ENCODE assay signal across 18 mouse cellular contexts in the genomic region with DNA sequence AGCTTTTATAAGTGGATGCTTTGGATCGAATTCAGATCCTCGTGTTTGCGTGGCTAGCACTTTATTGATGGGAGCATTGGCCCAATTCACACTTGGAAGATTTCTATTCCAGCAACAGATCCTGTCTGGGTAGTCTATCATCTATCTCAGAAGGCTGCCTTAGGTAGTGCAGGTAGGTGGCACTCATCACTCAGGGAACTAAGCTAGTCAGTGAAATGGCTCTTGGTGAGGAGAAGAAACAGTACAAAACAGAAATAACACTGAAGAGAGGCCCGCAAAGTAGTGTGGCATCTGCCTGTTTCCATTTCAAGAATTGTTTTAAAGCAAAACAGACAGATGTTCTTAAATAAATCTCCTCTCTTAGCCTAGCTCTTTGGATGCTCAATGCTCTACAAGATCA. TPM values are rescaled to one million over a fixed set of nuclear protein-coding genes. Genes with fewer than 3 reads are reported as not detected.
DNase-seq lines count a peak whose midpoint lies in the region; TF ChIP-seq lines count a peak whose summit lies in the region.
"Had no signal": no experiment of that assay in that cellular context is flagged by ENCODE, and none has a peak within 500 bp of the region (broad histone marks: within the 10 kb centered on the region; RNA-seq: fewer than 3 reads in every experiment).

No protein-coding gene starts in this region.

- H3K4me3 ChIP-seq in kidney, adult 2 months (ENCODE audit: insufficient read depth, low read depth, low read length), result no peak overlapping the region
- H3K4me3 ChIP-seq: hindbrain, embryonic 15.5 days; liver, embryonic 12.5 days; lung, embryonic 15.5 days; neural tube, embryonic 12.5 days had no signal

- H3K4me1 ChIP-seq in kidney, adult 2 months (ENCODE audit: control insufficient read depth, insufficient read depth, low read length), result no peaks in the 10 kb centered on the region
- H3K4me1 ChIP-seq: hindbrain, embryonic 15.5 days; liver, embryonic 12.5 days; lung, embryonic 15.5 days; neural tube, embryonic 12.5 days had no signal

- WGBS in kidney, adult 2 months, result 91% methylated on average over 4 of the region's 4 CpGs

- TF ChIP-seq CTCF in kidney, adult 2 months (conservative IDR thresholded peaks at IDR 0.05; ENCODE audit: insufficient read depth, insufficient read length, low read depth, low read length), result no peak

- H3K27ac ChIP-seq in kidney, adult 2 months (ENCODE audit: insufficient read depth, low read depth, low read length), result no peak overlapping the region
- H3K27ac ChIP-seq: hindbrain, embryonic 15.5 days; liver, embryonic 12.5 days; lung, embryonic 15.5 days; neural tube, embryonic 12.5 days had no signal

- peak; percentile 8 for DNase-seq in kidney, adult 2 months
- DNase-seq in kidney, postnatal 25 days, result no peak
- DNase-seq in CD4-positive, CD25-positive, alpha-beta regulatory T cell, adult 2 months (ENCODE audit: low read depth, low spot score), result peak; percentile 79
- peak; percentile 66 for DNase-seq in T-cell, adult 2 months (ENCODE audit: low spot score)
- DNase-seq in thymus, postnatal 14 days, result peak; percentile 53
- no peak for DNase-seq in adrenal gland, postnatal 25 days
- no peak for DNase-seq in cerebellum, adult 18-20 months
- DNase-seq: cerebellum, adult 2 months; heart, postnatal 36 days; kidney, adult 18-20 months; kidney, postnatal 14 days; layer of hippocampus, adult 9-11 months; lung, postnatal 4 days; right cerebral cortex, adult 18-20 months had no signal

- H3K27me3 ChIP-seq in kidney, adult 2 months (replicated peaks; ENCODE audit: control insufficient read depth, insufficient read depth, low read length), result no peaks in the 10 kb centered on the region
- H3K27me3 ChIP-seq: hindbrain, embryonic 15.5 days; liver, embryonic 12.5 days; lung, embryonic 15.5 days; neural tube, embryonic 12.5 days had no signal

- no peaks in the 10 kb centered on the region for H3K36me3 ChIP-seq in kidney, adult 2 months (ENCODE audit: control insufficient read depth, insufficient read depth, low read length)
- H3K36me3 ChIP-seq: hindbrain, embryonic 15.5 days; liver, embryonic 12.5 days; lung, embryonic 15.5 days; neural tube, embryonic 12.5 days had no signal

- TF ChIP-seq POLR2A in kidney, adult 2 months (IDR thresholded peaks at IDR 0.05; ENCODE audit: low read depth, low read length), result no peak

RNA-seq across cellular contexts. Expression of a gene that starts 10.6 kb away (rescaled TPM):
- 3.6 and 5.1 TPM in 2 replicates for polyA plus RNA-seq in kidney, adult 2 months (2012; rRNA removed)
- total RNA-seq in adrenal gland, postnatal 25 days (2021), result 2.3 and 2.8 TPM in 2 replicates

Comparison
In these comparisons a context has a peak if more than half of its experiments do, and no peak if none do; other contexts are left out.
1. DNase-seq: peak in kidney, adult 2 months (single experiment), CD4-positive, CD25-positive, alpha-beta regulatory T cell, adult 2 months (single experiment), T-cell, adult 2 months (single experiment) and thymus, postnatal 14 days (single experiment); none in kidney, postnatal 25 days (0 of 2), adrenal gland, postnatal 25 days (single experiment) and cerebellum, adult 18-20 months (0 of 2).